Mouse (Mus musculus) retina, postnatal 7 days (tissue): ENCODE measurements at regions not wholly inside any gene's neighbourhood (a gene's known extent, or its start where the extent isn't known, plus 50 kb on each side); places are given as distances from the start of the nearest gene placed in this dataset.

Experiments
- DNase-seq: peaks from one replicate; pipeline ENCODE4 v3.0.0-alpha.2; 2012; ENCODE audit warnings: low read depth, low spot score

GRCm38 (mm10) chr13:37569051-37569450 lies 209.1 kb upstream of the Rreb1 start:
- DNase-seq, result no peak

- no peak for DNase-seq
Observed at GRCm38 (mm10) chr13:37569486-37569885, 208.7 kb upstream of the Rreb1 start.

- no peak for DNase-seq
Observed at GRCm38 (mm10) chr13:37572983-37573382, 205.2 kb upstream of the Rreb1 start.

GRCm38 (mm10) chr13:37579231-37579630 lies 199.0 kb upstream of the Rreb1 start:
- peak; percentile 20 for DNase-seq

GRCm38 (mm10) chr13:37579775-37580174 lies 198.4 kb upstream of the Rreb1 start:
- DNase-seq, result peak; percentile 64

- no peak for DNase-seq
Observed at GRCm38 (mm10) chr13:37580806-37581205, 197.4 kb upstream of the Rreb1 start.

- no peak for DNase-seq
Observed at GRCm38 (mm10) chr13:37581374-37581773, 196.8 kb upstream of the Rreb1 start.

GRCm38 (mm10) chr13:37585476-37585875 lies 192.7 kb upstream of the Rreb1 start:
- no peak for DNase-seq

GRCm38 (mm10) chr13:37586511-37586910 lies 191.7 kb upstream of the Rreb1 start:
- DNase-seq, result no peak

- no peak for DNase-seq
Observed at GRCm38 (mm10) chr13:37587911-37588310, 190.3 kb upstream of the Rreb1 start.

- no peak for DNase-seq
Observed at GRCm38 (mm10) chr13:37588528-37589176, 189.5 kb upstream of the Rreb1 start.

- no peak for DNase-seq
Observed at GRCm38 (mm10) chr13:37592149-37592548, 186.1 kb upstream of the Rreb1 start.

- no peak for DNase-seq
Observed at GRCm38 (mm10) chr13:37595196-37595595, 183.0 kb upstream of the Rreb1 start.

GRCm38 (mm10) chr13:37597575-37597974 lies 180.6 kb upstream of the Rreb1 start:
- no peak for DNase-seq

GRCm38 (mm10) chr13:37598165-37598775 lies 179.9 kb upstream of the Rreb1 start:
- DNase-seq, result no peak

- no peak for DNase-seq
Observed at GRCm38 (mm10) chr13:37599679-37600078, 178.5 kb upstream of the Rreb1 start.

GRCm38 (mm10) chr13:37600172-37600571 lies 178.0 kb upstream of the Rreb1 start:
- DNase-seq, result no peak

- no peak for DNase-seq
Observed at GRCm38 (mm10) chr13:37601068-37601467, 177.1 kb upstream of the Rreb1 start.

GRCm38 (mm10) chr13:37602256-37602655 lies 175.9 kb upstream of the Rreb1 start:
- no peak for DNase-seq

GRCm38 (mm10) chr13:37603226-37603994 lies 174.8 kb upstream of the Rreb1 start:
- DNase-seq, result no peak

GRCm38 (mm10) chr13:37606250-37606649 lies 171.9 kb upstream of the Rreb1 start:
- DNase-seq, result no peak

GRCm38 (mm10) chr13:37609085-37609484 lies 169.1 kb upstream of the Rreb1 start:
- no peak for DNase-seq

- DNase-seq, result no peak
Observed at GRCm38 (mm10) chr13:37611387-37611786, 166.8 kb upstream of the Rreb1 start.
